Mouse (Mus musculus) gonadal fat pad, adult 2 months (tissue): ENCODE results near the gene Tmc7. TPM values are rescaled to one million over a fixed set of nuclear protein-coding genes. Genes with fewer than 3 reads are reported as not detected.

Experiments used
- DNase-seq: peaks from one replicate; pipeline ENCODE4 v3.0.0-alpha.2; 2012; ENCODE audit warnings: low read depth
- polyA plus RNA-seq: library from polyadenylated mRNA; depleted of rRNA; stranded (reverse); fragments of >200 nt; gene quantifications from 2 replicates; pipeline ENCODE4 v1.2.3, GENCODE M21; 2012; rRNA removed

Tmc7 gene
- polyA plus RNA-seq = 1.3 and 1.5 TPM in 2 replicates

DNA sequence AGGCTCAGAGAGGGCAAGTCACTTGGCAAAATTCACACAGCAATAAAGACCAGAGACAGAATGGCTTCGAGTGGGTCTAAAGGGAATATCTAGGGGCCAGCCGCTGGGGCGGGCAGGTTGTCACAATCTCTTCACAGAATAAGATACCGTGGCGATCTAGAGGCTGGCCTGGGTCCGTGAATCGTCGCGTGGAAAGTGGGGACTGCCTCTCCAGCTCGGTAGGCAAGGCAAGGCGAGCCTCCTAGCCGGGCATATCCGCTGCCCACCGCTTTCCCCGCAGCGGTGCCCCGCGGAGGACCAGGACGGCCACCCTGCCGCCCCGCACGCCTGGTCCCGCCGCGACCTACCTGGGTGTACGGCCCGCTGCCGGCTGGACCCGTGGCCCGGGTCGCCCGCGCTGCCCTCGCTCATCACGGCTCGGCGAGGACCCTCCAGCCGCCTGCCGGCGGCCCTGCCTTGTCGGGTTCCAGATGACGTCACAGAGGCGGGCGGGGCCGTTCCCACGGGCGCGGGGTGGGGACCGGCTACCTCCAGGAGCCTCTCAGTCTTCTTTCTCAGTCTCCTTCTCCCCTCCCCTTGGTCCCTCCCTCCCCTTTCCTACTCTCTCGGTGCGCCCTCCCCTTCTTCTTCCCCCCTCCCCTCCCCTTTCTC is at the start of gene Tmc7:
Gene Tmc7, minus strand, starts transcription at position 480 of the 651 bp plus-strand sequence.
- no peak for DNase-seq

DNA sequence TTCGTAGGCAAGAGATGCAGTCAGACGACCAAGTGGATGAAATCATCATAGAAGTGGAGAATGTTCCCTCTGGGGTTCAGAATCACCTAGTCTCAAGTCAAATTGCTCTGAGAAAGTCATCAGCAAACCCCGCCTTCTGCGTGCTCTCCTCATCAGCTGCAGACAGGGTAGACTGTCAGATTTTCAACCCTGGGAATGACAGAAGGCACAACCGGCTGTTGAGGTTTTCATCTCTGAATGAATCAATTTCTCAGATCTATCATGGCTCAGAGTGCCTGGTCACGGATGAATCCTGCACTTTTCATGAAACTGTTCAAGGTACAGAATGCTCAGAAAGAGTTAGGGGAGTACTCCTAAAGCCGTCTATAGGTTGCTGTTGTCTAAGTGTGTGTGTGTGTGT is 49.4 kb upstream of the Tmc7 start:
- DNase-seq = no peak

DNA sequence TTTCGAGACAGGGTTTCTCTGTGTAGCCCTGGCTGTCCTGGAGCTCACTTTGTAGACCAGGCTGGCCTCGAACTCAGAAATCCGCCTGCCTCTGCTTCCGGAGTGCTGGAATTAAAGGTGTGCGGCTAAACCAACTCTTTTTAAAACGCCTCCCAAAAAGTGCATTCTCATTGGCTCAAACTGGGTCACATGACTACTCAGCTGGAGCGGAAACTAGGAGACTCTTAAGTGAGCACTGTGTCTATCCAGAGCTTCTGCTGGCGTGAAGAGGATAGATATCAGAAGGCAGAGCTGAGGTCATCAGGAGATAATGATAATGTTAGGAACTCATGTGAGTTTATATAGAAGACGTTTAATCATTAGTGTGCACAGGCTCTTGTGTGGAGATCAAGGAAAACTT is 48.6 kb upstream of the Tmc7 start:
- DNase-seq = no peak

DNA sequence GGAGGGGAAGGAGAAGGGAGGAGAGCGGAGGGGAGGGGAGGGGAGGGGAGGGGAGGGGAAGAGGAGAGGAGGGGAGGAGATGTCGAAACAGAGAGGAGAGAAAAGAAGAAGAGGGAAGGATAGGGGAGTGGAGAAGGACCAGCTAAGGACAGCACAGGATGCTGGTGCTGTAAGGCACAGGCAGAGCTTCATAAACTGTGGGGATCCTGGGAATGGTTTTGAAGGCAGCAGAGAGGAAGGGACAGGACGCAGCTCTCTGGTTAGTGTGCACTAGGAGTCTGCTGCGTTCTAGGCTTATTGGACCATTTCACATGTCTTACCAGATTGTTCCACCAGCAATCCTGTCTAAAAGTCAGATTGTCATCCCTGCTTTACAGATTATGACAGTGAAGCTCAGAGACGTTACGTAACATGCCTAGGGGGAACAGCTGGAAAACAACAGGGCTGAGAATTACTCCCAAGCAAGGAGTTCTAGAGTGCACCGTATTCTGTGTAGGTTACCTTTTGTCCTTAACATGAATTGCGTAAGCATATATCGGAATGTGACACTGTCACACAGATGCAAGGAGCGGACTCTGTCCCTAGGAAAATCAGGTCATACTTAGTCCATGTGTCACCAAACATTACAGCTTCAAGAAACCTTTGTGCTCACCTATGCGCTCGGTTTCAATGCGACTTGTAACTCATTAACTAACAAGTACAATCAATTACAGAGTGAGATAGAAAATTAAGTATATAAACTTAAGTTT is 43.2 kb upstream of the Tmc7 start:
- DNase-seq = no peak

DNA sequence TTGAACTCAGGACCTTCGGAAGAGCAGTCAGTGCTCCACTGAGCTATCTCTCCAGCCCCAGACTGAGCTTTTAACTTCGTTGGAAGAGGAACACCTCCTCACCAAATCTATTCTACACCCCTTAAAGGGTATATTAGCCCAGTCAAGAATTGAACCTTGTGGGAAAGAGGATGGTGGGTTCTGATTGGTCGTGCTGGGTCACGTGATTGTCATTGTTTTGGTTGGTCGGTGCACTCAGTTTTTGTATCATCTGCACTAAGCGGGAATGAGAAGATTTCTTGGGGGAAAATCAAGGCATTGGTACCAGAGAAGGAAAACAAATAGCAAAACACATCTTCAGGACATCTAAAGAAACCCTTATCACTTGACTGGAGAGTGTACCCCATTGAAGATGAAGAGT is 36.6 kb upstream of the Tmc7 start:
- no peak for DNase-seq

DNA sequence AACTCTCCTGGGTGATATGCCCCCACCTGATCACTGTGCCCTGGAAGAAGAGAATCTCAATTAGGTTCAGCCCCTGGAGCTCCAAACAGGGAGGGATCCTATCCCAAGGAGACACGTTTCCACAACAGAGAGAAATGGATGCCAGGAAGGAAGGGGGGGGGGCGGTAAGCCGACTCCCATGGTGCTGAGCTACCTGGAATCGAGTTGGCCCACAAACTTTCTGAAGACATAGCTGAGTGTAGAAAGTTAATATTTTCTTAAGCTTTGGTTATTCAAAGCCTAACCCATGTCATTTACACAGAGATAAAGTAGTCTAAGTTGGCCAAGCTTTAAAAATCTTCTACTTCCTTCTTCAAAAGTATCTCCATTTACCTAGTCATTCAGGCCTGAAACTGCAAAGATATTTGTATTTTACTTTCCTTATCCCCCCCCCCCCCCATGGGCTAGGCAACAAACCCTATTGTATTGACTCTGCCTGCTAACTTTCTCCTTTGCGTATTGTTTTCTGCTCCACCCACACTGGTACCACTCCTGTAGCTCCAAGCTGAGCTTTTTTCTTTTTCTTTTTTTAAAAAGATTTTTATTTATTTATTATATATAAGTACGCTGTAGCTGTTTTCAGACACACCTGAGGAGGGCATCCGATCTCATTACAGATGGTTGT is 35.8 kb upstream of the Tmc7 start:
- DNase-seq = no peak

DNA sequence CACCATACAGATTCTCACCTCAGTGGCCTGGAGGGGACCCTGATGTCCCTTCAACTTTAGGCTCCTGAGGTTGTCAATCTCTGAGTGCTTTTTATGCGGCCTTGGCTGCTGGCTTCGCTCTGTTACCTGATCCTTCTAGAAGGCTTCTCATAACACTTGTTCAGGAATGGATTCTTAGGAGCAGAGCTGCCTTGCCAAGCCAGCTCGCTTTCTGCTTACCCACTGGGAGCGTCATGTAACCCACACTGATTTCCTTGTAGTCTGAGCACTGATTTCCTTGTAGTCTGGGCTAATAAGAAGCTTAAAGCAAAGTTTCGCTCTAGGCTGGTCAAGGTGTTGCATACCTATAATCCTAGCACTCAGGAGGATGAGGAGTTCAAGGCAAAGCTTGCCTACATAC is 33.6 kb upstream of the Tmc7 start:
- no peak for DNase-seq

DNA sequence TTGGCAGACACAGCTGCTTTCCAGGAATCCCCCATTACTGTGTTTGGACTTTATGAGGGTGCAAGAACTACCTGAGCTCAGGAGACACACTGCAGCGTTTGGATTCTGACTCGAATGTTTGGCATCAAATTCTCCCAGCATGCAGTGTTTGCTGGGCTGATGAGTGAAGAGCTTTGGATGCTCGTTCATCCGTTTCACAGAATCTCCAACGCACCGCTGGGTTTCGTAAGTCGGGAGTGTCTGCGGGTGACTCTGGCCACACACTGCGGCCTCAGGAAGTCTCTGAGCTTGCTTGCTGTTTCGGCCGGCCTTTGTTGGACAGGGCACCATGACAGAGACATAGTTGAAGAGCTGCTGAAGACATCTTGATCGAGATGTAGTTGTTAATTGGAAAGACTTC is 29.5 kb upstream of the Tmc7 start:
- no peak for DNase-seq

DNA sequence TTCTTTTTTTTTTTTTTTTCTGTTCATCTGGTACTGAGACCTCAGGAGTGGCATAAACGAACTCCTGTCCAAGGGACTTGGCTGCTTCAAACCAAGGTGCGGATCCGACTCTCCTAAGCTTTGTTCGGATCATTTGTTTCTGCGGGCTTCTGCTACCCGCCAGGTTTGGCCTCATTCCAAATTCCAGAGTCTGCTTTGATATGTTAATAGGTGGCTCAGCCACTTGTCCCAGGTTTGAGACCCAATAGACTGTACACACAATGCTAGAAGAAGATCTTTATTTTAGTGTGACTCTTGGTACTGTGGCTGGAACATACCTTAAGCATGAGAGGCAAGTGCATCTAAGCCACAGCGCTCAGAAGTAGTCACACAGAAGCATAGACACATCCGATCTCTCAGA is 27.4 kb upstream of the Tmc7 start:
- no peak for DNase-seq

DNA sequence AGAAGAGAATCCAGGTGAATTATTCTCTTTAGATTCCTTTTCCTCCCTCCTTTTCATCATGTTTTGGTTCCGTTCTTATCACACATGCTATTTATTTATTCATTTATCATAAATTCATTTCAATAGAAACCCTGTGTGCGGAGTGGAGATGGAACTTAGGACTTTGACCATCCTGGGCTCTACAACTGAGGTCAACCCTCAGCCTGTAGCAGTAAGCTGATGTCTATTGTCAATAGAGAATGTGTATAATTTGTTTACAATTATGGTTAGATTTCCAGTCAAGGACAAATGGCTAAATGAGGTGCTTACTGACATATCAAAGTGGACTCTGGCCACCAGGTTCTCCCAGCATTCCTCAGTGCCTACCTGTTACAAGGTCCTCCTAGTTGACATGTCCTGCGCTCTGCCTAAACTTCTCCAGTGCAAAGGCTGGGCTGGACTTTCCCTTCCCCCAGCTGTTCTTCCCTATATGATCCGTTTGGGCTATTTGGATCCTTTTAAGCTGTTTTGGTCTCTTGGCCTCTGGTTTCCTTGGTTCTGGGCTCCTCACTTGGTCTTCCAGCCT is 26.7 kb upstream of the Tmc7 start:
- DNase-seq = no peak

DNA sequence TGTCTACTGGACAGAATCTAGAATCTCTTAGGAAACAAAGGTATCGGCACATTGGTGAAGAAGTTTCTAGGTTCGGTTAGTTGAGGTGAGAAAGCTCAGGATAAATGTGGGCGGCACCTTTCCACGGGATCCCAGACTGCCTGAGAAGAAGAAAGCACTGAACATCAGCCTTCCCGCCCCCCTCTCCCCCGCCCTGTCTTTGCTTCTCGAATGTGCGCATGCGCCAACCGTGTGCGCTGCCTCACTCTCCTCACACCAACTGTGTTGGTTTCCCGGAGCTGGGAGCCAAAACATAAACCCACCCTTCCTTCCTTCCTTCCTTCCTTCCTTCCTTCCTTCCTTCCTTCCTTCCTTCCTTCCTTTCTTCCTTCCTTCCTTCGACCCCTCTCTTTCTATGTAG is 26.2 kb upstream of the Tmc7 start:
- no peak for DNase-seq

DNA sequence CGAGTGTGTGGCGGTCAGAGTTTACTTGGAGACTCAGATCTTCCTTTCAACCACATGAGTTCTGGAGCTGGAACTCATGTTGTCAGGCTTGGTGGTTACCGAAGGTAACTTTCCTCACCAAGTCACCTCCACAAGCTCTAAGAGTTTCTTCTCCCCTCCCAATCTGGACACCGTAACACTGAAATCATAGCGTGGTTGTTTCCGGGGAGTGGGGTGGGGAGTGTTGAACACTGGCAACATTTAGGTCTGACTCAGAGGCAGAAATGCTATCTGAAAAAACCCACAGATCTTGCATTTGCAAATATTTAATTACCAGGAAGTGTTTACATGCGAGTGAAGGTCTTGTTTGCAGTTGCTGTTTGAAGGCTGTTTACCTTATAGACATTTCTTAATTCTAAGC is 25.3 kb upstream of the Tmc7 start:
- DNase-seq = no peak

DNA sequence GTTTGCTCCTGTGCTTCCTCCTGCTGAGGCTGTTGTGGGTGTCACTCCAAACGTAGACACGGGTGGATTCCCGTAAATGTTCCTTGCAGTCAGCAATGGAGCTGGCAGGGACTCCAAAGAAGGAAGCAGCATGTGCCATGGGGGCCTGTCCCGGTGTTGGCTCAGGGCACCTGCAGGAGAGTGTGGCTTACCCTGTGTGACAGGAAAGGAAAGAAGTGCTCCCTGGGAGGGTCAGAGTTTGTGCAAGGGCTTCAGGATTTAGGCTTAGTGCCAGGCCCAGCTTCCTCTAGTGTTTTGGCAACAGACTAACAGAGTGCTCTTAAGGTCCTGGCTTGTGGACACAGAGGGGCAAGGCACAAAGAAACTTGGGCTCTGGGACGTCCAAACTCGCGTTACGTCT is 20.3 kb upstream of the Tmc7 start:
- DNase-seq = no peak

DNA sequence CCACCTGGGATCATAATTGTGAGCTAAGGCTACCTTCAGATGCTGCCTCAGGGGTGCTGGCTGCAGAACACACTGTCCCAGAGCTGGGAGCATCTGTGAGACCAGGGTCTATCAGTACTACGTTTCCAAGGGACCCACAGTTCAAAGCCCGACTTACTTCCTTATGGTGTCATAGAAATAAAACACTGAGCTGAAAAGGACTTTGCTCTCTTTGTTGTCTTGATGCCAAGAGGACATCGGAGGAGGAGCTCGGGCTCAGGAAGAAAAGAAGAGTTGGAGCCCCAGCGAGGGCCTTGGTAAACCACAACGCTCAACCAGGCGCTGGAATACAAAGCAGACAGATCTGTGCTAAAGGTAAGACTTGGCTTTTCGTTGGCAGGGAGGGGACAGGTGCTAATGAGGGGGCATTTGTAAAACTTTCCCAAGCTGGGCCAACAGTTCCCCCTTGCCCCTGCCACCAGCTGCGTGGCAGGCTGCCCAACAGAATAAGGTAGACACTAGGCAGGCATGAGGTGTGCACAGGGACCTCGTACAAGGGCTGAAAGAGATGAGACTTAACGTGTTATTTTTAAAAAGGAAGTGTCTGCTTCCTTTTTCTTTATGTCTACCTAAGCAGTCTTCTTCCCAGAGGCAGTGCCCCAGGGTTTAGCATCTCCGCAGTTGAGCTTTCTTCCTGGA is 15.6 kb upstream of the Tmc7 start:
- no peak for DNase-seq

DNA sequence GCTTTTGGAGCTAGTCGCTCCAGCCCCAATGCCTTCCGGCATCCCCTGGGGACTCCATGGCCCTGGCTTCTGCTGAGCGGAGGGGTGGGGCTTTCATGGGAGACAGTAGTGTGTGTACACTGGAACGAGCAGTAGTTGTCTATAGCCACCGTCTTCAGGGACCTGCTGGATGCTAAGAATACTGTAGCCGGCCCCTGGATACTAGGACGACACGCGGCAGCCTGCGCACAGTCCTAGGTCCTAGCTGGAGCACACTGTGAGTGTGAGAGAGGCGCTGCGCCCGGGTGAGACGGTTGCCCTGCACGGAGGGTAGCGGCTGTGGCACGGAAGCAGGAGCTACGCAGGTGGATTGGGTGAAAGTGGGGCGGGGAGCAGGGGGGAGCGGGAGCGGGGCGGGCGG is 12.7 kb upstream of the Tmc7 start, which contains the start of gene Tmc5:
Gene Tmc5, plus strand, starts transcription at position 97 of the 400 bp plus-strand sequence.
- DNase-seq = no peak

DNA sequence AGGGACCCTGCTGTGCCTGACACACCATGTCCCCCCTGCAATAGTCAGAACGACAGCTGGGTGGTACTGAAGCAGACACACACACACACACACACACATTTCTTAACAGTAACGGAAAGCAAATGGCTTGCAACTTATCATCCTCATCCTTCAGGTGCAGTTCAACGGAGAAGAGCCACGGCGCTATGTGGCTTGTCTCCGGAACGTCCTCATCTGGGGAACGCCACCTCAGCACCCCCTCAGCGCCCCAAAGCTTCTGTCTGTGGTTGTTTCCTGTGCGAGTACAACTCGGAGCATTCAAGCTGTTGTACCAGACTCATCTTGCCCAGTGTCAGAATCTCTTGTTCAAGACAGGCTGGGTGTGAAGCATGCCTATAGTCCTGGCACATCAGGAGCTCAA is 11.7 kb upstream of the Tmc7 start:
- no peak for DNase-seq

DNA sequence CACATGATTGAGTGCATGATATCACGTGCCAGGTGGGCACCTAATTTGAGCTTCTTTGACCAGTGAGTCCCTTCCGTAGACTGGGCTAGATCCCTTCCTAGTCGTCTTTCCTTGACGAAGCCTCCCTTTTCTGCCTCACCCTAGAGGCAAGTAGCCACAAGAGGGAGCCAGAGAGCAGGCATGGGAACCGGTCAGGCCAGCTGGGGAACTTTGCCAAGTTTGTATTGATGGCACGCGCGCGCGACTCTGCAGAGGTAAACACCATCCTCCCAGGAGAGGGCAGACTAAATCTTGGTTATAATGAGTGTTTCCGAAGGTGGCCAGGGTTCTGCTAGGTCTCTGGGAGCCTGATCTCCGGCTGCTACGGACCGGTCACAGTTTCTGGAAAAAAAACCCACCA is 10.7 kb upstream of the Tmc7 start:
- DNase-seq = peak; percentile 31

DNA sequence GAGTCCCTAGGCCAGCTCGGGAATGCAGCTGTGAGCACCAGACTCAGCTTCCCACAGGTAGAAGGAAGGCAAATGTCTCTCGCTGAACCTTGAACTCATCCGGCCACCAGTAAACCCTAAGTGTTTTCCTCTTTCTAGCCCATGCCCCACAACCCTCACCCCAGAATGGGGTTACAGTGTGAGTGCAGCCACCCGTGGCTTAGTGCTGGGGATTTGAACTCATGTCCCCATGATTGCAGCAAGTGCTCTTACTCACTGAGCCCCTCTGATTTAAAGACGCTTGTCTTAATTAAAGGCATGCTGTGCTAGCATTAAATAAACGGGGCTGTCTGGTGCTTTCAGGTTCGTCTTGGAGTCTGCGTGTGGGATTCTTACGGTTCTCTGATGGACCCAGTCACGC is 10.1 kb upstream of the Tmc7 start:
- no peak for DNase-seq

DNA sequence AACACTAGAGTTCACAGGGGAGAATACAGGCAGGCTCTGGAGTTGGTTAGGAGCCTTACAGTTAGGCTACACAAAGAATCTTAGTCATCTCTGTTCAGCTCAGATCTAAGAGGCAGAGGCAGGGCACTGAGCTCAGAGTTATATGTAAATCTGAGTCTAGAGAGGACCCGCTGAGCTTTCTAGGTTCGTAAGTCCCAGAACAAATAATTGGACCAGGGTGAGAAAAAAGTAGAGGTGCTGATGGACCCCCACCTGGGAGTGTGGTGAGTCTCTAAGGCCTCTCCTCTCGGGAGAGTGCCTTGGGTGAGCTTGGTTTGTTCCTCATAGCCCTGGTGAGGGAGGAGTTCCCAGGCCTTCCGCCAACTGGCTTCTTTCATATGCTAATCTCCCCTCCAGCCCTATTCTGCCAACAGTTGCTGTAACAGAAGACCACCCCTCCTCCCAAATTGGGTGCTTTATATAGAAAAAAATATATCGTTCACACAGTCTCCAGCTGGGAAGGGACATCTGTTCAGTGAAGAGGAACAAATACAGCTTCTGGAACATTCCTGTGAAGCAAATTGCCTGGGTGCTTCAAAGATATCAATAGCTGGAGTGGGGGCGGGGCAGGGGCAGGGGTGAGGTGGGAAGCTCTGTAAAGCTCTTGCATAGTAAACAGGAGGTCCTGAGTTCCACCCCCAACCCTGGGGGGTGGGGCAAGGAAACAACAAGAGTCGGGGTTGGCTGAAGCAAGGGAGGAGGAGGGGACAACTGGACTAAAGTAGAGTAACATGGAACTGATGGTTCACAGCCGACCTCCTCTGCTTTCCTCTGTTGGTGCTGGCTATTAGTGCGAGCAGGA is 9.3 kb upstream of the Tmc7 start:
- no peak for DNase-seq

DNA sequence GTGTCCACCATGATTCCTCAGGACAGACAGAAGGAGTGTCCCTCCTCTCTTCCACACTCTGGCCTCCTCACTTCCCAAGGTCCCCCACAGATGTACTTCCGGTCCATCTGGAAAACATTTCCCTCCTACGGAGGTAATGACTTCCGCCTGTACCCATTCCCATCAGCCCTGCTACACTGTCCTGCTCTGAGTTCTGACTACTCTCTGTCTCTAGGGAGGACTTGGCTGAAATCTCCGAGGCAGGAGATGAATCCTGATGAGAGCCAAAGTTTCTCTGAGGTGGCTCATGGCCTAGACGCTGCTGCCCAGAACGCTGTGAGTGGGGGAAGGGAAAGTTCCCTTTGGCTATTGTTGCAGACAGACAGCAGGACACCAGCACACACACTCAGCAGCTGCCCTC is 7.6 kb upstream of the Tmc7 start:
- DNase-seq = no peak

DNA sequence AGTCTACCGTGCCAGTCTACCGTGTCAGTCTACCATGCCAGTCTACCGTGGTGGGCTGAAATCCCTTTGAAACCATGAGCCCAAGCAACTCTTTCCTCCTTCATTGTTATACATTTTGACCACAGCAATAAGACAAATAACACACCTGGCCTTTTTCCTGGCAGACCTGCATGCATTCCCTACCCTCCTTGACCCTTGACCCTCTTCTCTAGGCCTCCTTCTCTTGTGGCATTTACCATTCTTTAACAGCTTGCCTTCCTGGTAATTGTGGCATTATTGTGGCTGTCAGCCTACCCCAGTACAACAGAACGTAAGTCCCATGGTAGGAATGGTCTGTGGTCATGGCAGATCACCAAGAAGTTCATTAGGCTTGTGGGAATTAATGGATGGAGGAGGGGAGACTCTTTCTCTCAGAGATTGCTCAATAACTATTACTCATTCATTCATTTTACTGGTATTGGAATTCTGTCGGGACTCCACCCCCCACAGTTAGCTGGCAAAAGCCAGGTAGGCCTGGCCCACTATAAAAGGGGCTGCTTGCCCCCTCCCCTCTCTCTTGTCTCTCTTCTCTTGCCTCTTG is 6.3 kb upstream of the Tmc7 start:
- DNase-seq = no peak
